Mouse (Mus musculus): ENCODE data around the gene Rsad1. TPM values are rescaled to one million over a fixed set of nuclear protein-coding genes. Genes with fewer than 3 reads are reported as not detected.

Gene Rsad1
- total RNA-seq, 4 experiments from 2014 or later = 4.0 to 5.1 (median 4.4) TPM

DNA sequence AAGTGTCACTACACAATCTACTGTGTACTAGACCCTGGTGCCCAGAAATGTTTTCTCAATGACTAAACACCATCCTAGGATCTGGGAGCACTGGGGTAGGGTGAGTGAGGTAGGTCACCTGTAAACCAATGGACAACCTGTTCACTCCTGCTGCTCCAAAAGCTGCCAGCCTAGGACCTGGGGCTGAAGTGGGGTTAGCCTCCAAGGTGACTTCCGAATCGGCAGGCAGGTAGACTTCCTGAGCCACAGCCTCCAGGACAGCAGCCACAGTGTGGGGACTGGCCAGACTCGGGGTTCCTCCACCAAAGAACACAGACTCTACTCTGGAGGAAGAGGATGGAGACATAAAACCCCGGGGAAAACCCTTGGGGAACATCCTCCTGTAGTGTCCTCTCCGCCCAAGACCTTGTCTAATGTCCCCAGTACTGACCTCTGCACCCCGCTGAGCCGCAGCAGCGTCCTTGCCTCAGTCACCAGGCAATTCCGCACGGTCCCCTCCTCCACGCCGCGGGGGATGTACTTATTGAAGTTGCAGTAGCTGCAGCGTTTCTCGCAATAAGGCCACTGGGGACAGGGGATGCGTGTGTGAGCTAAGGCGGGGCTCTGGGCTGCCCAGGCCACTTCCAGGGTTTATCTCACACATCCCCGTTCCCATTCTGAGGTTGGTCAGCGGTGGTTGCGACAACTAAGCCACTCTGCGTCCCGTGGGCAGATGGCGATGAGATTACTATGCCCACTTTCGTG lies 842 bp downstream of the Rsad1 start:
- DNase-seq (ENCODE audit: low spot score in 2 of 2) = peak in 1 of 2 experiments; percentile 31

GRCm38 (mm10) chr11:94547271-94547670 lies 1.8 kb downstream of the Rsad1 start:
- DNase-seq (ENCODE audit: low spot score in 2 of 2) = no peak

- no peak for DNase-seq (ENCODE audit: low spot score in 2 of 2)
Measured at GRCm38 (mm10) chr11:94546381-94546780, 2.7 kb downstream of the Rsad1 start.

- DNase-seq (ENCODE audit: low spot score in 2 of 2) = no peak
Measured at GRCm38 (mm10) chr11:94544422-94544821, 4.6 kb downstream of the Rsad1 start.

- peak; percentile 92 to 95 for DNase-seq (ENCODE audit: low spot score in 2 of 2)
Measured at GRCm38 (mm10) chr11:94543932-94544331, 5.1 kb downstream of the Rsad1 start.

DNA sequence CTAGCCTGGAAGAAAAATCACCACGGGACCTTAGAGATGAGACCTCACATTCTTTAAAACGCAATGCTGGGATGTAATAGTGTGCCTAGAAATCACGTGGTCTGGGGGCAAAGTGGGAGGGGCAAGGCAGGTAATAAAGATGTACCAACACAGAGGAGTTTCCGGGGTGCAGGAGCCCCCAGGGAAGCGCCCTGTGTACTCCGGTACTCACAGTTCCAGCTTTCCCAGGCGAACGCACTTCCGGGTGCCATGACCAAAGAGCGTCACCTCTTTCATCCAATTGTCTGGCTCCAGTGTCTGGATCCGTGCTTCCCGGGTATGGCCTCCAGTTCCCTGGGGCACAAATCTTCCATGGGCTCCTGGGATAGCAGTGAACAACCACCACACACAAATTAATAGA lies 5.7 kb downstream of the Rsad1 start:
- DNase-seq (ENCODE audit: low spot score in 2 of 2) = no peak

GRCm38 (mm10) chr11:94542400-94542799 lies 6.7 kb downstream of the Rsad1 start:
- no peak for DNase-seq (ENCODE audit: low spot score in 2 of 2)

- DNase-seq (ENCODE audit: low spot score in 2 of 2) = no peak
Measured at GRCm38 (mm10) chr11:94539761-94540160, 9.3 kb downstream of the Rsad1 start.

GRCm38 (mm10) chr11:94538733-94539292 lies 10.2 kb downstream of the Rsad1 start:
- no peak for DNase-seq (ENCODE audit: low spot score in 2 of 2)

DNA sequence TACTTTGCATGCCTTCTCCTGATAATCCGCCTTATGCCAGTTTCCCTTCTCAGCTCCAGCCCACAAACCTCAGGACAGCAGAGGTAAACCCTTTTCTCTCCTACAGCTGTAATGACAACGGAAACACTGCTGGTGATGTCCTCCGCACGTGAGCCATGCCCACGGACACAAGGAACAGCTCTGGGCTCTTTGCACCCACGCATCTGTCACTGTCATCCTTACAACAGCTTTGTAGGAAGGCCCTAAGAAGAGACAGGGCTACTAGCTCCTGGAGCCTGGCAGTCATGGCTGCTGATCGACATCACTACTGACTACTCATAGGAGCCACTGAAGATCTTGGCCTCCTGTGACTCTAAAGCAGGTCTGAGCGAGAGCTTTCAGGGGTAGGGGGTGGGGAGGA lies 15.9 kb downstream of the Rsad1 start:
- no peak for DNase-seq (ENCODE audit: low spot score in 2 of 2)

DNA sequence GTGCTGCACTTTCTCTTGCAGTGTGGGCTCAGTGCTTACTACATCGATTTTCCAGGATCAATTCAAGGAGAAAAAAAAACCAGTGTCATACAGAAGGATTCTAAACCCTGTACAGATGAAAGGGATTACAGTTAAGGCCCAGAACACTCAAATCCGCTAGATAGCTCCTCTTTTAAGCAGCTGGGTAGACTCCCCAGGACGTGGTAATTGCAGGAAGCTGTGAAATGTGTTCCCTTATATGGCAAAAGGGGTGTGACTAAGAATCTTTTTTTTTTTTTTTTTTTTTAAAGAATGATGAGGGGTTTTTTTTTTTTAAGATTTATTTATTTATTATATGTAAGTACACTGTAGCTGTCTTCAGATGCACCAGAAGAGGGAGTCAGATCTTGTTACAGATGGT lies 20.2 kb downstream of the Rsad1 start:
- no peak for DNase-seq (ENCODE audit: low spot score in 2 of 2)

- DNase-seq (ENCODE audit: low spot score in 2 of 2) = no peak
Measured at GRCm38 (mm10) chr11:94526171-94526879, 22.7 kb downstream of the Rsad1 start.

- no peak for DNase-seq (ENCODE audit: low spot score in 2 of 2)
Measured at GRCm38 (mm10) chr11:94521219-94521843, 27.7 kb downstream of the Rsad1 start, which contains the start of gene Mycbpap. Gene Mycbpap (minus strand): TSS chr11:94521742.

GRCm38 (mm10) chr11:94513452-94513851 lies 35.6 kb downstream of the Rsad1 start:
- DNase-seq (ENCODE audit: low spot score in 2 of 2) = no peak

- no peak for DNase-seq (ENCODE audit: low spot score in 2 of 2)
Measured at GRCm38 (mm10) chr11:94508976-94509375, 40.1 kb downstream of the Rsad1 start.

- no peak for DNase-seq (ENCODE audit: low spot score in 2 of 2)
Measured at GRCm38 (mm10) chr11:94501482-94501881, 47.6 kb downstream of the Rsad1 start.

- no peak for DNase-seq (ENCODE audit: low spot score in 2 of 2)
Measured at GRCm38 (mm10) chr11:94500362-94500761, 48.7 kb downstream of the Rsad1 start.

DNA sequence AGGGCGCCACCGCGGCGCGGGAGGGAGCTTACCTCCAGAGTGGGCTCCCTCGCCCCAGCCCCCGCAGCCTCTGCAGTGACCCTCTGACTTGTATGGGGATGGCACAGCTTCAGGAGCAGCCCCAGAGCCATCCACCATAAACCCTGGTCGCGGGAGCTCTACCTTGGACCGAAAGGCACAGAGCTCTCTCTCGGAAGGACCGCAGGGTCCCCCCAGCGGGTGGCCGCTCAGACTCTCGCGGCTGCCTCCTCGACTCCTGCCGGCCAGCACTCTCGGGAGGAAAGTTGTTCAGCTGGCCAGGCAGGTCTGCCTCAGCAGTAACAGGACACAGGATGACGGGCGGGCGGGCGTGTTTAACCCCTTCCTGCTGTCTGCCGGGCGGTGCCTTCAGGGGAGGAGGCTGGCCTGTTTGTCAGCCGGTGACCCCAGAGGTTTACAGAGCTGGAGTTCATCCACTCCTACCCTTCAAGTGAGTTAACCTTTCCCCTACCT lies 49.3 kb downstream of the Rsad1 start, which contains the start of gene Epn3:
Gene Epn3, minus strand, starts transcription at position 314 of the 492 bp plus-strand sequence.
- no peak for DNase-seq (ENCODE audit: low spot score in 2 of 2)

DNA sequence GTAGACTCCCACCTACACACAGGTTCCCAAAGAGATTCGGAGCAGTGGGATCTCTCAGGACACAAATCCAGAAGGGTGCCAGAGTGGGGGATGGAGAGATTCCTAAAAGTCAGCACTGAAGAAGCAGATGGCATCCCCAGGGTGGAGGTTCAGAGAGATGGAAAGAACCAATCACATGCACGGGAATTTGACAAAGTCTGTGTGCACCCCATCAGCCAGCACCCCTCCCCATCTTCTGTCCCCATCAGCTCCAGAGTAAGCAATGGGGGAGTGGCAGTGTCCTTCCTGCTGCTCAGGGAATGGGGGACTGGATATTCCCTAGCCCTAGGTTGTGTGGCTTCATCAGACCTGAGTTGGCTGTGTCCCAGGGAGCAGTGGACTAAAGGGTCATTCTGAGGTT lies 50.0 kb downstream of the Rsad1 start:
- no peak for DNase-seq (ENCODE audit: low spot score in 2 of 2)

- peak in 1 of 2 experiments; percentile 28 for DNase-seq (ENCODE audit: low spot score in 2 of 2)
Measured at GRCm38 (mm10) chr11:94498093-94498996, 50.7 kb downstream of the Rsad1 start.

DNA sequence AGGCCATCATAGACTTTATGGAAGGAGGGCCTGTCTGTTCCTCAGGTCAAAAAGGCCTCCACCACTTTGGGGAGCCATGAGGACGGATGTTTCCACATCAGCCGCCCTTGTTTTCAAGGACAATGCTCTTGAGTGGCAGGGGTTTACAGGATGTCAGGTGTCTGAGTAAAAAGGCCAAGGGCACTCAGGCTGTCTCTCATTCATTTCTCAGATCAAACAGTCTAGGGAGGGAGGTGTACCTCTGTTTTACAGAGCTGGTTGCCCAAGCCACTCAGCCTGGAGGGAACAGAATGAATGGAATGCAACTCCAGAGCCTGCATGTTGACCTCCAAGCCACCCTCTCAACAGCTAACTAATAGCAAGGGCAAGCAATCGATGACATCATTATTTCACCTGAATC lies 53.6 kb downstream of the Rsad1 start:
- DNase-seq (ENCODE audit: low spot score in 2 of 2) = no peak
